Mouse (Mus musculus): ENCODE results near the gene Adra1d.

GRCm38 (mm10) chr2:131505431-131505830 lies 56.7 kb downstream of the Adra1d start:
- TF ChIP-seq CTCF (conservative IDR thresholded peaks at IDR 0.05 in 1 of 2, IDR thresholded peaks at IDR 0.05 in 1 of 2; ENCODE audit: low read depth in 2 of 2, low read length in 2 of 2), result no peak
- no peak for TF ChIP-seq EP300 (IDR thresholded peaks at IDR 0.05; ENCODE audit: low read length)
- TF ChIP-seq ETS1 (conservative IDR thresholded peaks at IDR 0.05; ENCODE audit: low read depth, low read length), result no peak
- no peak for TF ChIP-seq GABPA (IDR thresholded peaks at IDR 0.05; ENCODE audit: insufficient replicate concordance, low read depth, low read length)
